Mouse (Mus musculus) spleen, adult 2 months (tissue): ENCODE measurements around the gene Slc47a1.
"Not testable (repeated sequence)": the region's sequence is repeated elsewhere in the genome, so short reads cannot be mapped to it uniquely, and the experiment has no call there.

Experiments used
- CTCF ChIP-seq: fragments of 200-500 bp; IDR thresholded peaks from 2 replicates; pipeline ENCODE4 v1.5.1; 2011; ENCODE audit warnings: mild to moderate bottlenecking, inconsistent platforms; ENCODE audit not compliant: insufficient read depth, insufficient read length, insufficient replicate concordance; ENCODE audit errors: extremely low read depth
- POLR2A ChIP-seq: fragments of 200-500 bp; IDR thresholded peaks from 2 replicates; pipeline ENCODE4 v1.6.1; 2011; ENCODE audit warnings: low read depth, low read length, inconsistent platforms

- TF ChIP-seq POLR2A, CTCF: not testable (repeated sequence)
Measured at GRCm38 (mm10) chr11:61397423-61398043, 19.4 kb upstream of the Slc47a1 start.
